Mouse (Mus musculus): ENCODE data around the gene Cntd1. TPM values are rescaled to one million over a fixed set of nuclear protein-coding genes. Genes with fewer than 3 reads are reported as not detected.
"Not testable (repeated sequence)": the region's sequence is repeated elsewhere in the genome, so short reads cannot be mapped to it uniquely, and the experiment has no call there.

The Cntd1 gene
- total RNA-seq, 2 experiments from 2014 or later: 0.23 to 0.26 TPM

DNA sequence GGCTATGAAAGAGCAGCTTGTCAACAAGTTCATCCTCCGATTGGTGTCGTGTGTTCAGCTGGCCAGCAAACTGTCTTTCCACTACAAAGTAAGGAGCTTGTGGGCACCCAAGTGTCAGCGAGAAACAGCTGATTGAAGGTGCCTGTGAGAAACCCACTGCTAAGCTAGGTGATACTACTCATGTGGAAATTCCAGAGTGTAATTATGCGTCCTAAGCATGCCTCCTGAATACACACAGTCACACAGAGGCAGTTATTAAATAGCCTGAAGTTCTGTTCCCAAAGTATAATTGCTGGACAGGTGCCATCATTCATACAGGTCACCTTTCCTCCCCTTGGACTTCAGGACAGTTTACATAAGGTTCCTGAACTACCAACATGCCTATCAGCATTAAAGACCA lies 5.0 kb downstream of the Cntd1 start:
- DNase-seq: no peak

DNA sequence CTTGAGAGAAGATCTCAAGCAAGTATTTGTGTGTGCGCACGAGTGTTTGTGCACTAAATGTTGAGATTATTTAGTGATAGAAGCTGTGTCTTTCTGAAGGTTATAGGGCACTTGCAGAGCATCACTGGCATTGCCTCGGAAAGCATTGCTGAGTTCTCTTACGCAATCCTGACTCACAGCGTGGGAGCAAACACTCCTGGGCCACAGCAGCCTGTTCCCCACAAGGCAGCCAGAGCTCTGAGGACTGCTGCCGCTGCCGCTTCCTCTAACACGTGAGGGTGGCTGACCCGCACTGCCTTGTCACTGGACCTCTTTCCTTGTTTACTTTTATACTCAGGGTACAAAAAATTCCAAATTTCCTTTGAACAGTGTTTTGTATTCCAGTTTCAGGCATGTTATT lies 8.5 kb downstream of the Cntd1 start:
- DNase-seq: peak; percentile 74 to 80

DNA sequence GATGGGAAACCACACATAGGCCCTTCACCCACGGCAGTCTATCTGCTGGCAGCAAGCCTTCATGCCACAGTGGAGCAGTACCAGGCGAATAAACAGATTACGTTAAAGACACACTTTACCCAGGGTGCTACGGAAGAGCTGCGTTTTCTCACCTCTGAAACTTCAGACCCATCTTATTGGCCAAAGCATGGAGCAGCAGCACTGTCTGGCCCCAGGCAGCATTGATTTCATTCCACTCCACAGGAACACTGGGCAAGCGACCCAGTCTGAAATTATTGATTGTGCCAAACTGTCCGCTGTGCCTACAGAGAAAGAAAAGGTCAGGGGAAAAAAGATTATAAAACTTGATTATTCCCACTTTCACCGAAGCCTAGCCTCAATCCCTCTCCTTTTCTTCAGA lies 12.4 kb downstream of the Cntd1 start:
- no peak for DNase-seq

DNA sequence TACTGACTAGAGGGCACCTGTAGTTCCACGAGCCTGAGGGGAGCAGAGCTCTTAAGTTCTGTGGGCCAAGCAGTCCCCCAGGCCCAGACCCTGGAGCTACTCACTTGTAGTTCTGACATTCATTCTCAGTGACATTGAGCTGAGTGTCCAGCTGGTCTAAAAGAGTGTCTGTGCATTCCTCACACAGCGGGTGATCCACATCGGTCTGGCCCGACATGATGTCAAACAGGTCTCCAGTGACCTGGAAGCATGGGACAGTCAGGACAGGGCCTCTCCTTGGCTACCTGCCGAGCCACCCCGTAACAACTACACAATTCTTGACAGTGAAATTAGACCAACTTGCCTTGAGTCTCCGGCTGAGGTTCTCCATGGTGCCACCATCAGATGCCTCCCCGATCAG lies 16.4 kb downstream of the Cntd1 start:
- DNase-seq: no peak

DNA sequence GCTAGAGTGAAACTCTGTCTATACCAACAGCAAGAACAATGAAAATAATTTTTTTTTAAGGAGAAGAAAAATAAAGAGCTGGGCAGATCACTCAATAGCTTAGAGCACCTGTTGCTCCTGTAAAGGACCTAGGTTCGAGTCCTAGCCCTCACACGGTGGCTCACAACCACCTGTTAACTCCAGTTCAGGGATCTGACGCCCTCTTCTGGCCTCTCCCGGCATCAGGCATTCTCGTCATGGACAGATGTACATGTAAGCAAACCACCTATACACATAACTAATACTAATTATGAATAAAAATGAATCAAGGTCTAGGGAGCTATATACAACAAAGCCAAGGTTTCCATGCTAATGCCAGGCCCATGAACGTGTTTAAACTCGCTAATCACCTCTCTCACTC lies 22.1 kb downstream of the Cntd1 start:
- no peak for DNase-seq

DNA sequence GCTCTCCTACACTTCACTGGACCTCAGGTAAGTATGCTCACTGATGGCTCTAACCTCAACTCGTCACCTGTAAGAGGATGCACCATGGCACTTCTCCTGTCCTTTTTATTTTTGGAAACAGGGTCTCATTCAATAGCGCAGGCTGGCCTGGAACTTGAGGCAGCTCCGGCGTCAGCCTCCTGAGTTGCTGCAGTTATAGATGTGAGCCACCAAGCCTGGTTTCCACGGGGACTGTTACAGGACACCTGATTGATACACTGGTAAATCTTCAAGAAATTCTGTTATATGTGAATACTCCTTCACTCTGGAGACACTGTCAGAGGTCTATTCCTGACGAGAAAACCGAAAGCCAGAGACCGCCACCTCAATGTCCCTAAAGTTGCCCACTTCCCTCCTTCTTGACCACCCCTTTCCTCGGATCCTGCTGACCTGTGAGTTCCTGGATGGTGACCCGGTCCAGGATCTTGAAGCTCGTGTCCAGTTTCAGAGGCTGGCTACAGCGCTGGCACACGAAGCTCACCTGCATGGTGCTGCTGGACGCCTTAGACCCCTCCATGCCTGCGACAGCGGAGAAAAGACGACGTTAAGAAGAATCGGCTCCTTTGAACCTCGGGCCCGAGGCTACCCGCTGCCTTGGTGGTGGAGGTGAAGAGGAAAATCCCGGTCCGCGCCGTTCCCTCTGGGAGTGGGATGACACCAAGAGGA lies 22.6 kb downstream of the Cntd1 start:
- DNase-seq: no peak

DNA sequence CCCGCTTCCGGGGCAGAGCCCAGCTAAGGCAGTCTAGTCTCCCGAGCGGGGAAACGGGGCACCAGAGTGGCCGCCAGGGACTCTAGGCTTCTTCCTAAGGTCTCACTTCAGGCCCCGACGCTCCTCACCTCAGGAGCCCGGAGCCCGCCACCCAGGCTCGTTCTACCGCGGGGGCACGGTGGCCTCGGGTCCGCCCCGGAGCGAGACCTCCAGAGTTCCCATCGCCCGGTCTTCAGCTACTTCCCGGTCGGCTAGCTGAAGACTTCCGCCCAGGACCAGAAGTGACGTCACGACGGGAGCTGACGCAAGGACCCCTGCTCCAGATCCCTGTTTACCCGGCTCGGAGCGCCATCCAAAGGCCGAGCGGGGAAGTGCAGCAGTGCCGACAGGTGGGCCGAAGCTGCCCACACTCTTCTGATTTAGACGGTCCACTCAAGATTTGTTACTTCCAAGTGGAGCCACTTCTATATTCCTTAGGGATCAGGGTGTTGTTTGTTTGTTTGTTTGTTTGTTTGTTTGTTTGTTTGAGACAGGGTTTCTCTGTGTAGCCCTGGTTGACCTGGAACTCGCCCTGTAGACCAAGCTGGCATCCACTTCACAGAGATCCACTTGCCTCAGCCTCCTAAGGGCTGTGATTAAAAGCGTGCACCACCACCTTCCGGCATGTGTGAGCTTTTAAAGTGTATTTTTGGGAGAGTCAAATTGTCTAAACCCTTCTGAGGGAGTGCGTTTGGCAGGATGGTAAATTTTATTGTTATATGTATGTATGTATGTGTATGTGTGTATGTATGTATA lies 23.4 kb downstream of the Cntd1 start, which contains the start of gene Becn1:
Gene Becn1, minus strand, starts transcription at position 283 of the 795 bp plus-strand sequence.
- peak; percentile 98 for DNase-seq

DNA sequence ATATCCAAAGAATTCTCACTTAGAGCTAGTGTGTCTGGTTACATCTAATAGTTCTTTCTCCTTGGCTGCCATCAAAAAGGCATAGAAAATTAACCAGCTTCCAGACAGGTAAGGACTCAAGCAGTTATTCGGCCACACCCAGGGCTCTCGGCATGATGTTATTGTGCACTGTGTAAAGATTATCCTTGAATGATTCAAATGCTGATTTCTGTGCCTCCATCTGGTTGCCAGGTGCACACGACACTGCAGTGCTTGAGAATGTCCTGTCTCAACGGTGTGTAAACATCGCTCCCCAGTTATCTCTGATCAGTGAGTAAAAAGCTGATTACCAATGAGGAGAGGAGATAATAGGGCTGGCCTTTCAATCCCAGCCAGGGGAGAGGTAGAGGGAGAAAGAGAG lies 28.9 kb downstream of the Cntd1 start:
- no peak for DNase-seq

DNA sequence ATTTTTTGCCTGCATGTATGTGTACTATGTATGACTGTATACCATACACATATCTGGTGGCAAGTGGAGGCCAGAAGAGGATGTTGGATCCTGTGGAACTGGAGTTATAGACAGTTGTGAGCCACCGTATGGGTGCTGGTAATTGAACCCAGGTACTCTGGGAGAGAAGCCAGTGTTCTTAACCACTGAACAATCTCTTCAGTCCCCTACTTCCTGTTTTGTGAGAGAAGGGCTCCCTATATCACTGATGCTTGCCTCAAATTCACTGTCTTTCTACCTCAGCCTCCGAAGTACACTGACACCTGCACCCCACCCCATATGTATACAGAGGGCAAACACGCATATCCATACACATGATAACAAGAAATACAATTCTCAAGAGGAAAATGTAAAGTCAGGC lies 32.3 kb downstream of the Cntd1 start:
- no peak for DNase-seq

DNA sequence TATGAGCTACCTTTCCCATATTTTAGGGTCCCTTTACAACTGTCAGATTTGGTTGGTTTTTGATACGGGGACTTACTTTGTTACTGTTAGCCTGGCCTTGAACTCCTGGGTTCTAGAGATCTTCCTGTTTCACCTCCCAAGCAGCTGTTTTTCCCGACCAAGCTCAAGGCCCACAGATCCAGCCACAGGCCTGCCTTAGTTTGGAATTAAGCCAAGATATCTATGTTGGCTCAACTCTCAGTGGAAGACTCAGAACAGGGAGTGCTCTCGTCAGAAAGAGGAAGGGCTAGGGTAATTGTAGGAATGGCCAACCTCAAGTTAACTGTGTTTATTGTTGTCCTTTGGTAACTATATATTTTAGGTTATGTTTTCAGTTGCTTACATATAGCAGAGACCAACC lies 33.3 kb downstream of the Cntd1 start:
- no peak for DNase-seq

DNA sequence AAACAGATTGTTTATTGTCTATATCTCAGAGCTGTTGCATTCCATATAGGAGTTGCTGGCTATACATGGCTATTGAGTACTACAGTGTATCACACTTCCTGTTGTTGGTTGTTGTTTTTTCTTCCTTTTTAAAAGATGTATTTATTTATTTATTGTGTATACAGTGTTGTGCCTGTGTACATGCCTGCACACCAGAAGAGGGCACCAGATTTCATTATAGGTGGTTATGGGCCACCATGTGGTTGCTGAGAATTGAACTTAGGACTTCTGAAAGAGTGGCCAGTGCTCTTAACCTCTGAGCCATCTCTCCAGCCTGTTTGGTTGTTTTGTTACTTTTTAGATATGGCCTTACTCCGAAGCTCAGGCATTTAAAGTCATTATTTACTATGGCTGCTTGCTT lies 35.8 kb downstream of the Cntd1 start:
- no peak for DNase-seq

DNA sequence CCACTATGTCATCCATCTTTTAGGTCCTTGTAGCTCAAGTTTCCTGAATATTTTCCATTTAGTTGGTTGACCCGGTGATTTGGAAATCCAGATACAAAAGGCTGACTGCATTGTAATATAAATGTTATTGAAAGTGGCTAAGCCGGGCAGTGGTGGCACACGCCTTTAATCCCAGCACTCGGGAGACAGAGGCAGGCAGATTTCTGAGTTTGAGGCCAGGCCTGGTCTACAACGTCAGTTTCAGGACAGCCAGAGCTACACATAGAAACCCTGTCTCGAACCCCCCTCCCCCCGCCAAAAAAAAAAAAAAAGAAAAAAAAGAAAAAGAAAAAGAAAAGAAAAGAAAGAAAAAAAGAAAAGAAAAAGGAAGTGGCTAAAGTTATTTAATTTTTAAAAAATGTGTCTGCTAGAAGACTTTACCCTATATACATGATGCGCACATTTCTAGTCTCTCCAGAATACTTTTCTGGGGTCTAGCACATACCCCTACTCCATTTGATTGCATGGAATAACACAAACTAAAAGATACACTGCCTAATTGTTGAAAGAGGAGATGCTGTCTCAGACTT lies 36.4 kb downstream of the Cntd1 start:
- DNase-seq: no peak

DNA sequence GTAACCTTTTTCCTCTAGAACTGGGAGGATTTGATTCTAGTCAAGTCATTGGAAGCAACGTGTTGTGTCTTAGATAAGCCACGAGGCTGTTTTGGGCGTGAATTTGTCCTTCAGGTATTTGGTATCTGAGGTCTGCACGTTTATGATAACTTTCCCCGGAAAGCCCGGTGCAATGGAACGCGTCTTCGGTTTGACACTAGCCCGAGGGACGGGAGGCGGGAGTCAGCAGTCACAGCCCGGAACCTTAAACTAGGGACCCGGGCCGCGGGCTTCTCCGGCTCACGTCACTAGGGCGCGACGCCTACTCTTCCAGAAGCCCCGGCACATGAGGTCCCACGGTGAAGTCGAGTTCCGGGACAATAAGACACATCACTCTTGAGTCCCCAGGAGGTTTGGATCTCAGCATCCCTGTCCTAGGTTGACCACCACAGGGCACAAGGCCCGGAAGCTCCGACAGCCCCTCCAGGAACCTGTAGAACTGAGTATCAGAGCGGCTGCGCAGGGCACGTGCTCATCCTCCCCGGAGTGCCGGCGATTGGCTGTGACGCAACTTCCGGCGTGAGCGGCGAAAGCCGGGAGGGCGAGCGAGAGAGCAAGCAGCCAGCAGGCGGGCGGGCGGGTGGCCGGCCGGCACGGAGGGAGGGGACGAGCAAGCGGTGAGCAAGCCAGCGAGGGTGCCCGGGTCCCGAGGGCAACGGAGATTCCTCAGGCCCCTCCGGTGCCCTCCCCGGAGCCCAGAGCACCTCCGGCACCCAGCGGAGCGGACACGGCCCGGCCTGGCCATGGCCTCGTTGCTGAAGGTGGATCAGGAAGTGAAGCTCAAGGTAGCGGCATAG lies 37.1 kb downstream of the Cntd1 start, which contains the start of gene Psme3:
Gene Psme3, plus strand, starts transcription at position 549 of the 836 bp plus-strand sequence.
- peak; percentile 95 to 96 for DNase-seq

DNA sequence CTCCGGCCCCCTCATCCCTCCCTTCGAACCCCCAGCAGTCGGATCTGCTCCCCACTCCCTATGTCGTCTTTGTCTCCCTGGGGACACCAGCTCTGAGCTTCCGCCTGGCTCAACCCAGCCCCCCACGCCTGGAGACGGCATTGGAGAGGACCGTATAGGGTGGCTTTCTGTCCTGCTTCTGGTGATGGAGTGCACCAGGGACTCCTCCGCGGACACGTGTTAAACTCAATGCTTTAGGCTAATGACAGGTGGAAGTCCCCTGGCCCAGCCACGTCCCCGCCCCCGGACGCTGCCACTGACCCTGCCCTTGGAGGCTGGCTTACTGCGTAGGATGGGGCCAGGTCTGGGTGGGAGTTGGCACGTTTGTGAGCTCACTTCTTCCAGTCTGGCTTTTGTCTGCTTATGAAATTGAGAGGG lies 37.7 kb downstream of the Cntd1 start:
- peak; percentile 43 to 57 for DNase-seq

DNA sequence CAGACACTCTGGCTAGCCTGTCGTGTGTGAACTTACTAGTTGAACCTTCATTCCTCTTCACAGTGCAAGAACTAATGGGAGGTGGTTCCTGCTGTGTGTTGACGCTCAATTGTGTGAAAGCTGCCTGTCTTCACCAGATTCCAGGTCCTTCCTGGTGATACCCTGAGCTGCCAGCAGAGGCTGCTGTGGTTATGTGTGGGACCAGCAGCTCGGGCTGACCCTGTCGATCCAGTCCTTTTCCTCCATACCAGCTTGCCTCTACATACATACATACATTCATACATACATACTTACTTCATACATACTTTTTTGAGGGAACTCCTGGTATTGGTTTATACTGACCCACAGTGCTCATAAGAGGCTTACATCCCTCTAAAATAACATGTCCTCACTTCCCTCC lies 44.8 kb downstream of the Cntd1 start:
- peak; percentile 73 to 84 for DNase-seq

DNA sequence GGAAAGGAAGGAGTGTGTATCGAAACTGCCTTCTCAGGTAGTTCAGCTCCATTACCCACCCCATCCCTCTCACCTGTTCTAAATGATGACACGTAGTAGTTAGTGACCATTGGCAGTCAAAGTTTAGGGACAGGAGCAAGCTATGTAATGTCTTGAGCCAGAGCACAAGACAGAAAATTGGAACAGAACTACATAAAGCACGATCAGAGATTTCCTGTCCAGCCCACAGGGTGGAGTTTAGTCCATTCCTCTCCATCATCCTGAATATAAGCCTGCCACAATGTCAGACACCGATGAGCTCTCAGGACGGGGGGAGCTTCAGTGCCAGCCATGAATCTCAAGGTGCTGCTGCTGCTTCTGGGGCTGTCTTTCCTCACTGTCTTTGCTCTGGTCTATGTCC lies 46.0 kb downstream of the Cntd1 start, which contains the start of gene Aoc2:
Gene Aoc2, plus strand, starts transcription at position 301 of the 400 bp plus-strand sequence.
- no peak for DNase-seq

DNA sequence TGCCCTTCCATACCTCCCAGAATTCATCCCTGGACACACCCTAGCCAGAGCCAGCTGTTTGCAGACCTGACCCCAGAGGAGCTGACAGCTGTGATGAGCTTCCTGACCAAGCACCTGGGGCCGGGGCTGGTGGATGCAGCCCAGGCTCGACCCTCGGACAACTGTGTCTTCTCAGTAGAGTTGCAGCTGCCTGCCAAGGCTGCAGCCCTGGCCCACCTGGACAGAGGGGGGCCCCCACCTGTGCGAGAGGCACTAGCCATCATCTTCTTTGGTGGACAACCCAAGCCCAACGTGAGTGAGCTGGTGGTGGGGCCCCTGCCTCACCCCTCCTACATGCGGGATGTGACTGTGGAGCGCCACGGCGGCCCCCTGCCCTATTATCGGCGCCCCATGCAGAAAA lies 46.4 kb downstream of the Cntd1 start:
- DNase-seq: not testable (repeated sequence)

DNA sequence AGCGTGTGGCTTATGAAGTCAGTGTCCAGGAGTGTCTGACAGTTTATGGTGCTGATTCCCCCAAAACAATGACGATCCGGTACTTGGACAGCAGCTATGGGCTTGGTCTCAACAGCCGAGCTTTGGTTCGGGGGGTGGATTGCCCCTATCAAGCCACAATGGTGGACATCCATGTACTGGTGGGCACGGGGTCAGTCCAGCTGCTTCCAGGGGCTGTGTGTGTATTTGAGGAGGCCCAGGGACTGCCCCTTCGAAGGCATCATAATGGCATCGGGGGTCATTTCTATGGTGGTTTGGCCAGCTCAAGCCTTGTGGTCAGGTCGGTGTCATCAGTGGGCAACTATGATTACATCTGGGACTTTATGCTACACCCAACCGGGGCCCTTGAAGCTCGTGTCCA lies 47.3 kb downstream of the Cntd1 start:
- no peak for DNase-seq

DNA sequence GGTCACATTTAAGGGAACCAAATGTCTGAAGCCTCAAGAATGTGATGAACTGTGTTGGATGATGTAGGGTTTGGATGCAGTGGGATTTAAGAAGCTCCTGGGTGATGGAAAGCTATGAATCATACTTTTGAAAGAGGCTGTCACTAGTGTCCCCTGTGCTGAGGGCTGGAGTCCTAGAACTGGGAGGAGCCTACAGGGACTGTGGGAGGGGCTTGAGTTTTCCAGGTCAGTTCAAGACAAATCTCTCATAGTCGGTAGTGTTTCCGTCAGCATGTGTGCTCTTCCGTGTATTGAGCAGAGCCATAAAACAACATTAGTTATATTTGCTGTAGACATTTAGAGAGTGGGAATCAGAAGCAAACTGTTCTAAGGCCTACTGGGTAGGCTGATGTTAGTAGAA lies 48.5 kb downstream of the Cntd1 start:
- DNase-seq: no peak

DNA sequence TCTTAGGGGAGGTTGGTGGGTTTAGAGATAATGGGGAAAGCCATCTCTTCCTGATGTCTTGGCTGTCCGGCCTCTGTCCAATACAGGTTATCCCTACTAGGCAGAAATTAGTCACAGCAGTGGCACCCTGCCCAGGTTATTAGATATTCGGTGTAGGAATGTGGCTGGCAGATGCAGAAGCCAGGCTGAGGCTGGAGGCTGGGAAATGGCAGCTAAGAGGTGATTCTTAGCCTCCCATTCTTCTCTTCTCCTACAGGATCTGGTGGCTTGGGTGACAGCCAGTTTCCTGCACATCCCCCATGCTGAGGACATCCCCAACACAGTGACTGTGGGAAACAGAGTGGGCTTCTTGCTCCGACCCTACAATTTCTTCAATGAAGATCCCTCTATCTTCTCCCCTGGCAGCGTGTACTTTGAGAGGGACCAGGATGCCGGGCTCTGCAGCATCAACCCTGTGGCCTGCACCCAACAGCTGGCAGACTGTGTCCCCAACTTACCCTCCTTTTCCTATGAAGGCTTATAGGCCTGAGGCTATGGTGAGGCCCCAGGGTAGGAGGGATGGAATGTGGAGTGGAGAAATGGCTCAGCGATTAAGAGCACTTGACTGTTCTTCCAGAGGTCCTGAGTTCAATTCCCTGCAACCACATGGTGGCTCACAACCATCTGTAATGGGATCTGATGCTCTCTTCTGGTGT lies 50.3 kb downstream of the Cntd1 start:
- DNase-seq: peak; percentile 73 to 75

DNA sequence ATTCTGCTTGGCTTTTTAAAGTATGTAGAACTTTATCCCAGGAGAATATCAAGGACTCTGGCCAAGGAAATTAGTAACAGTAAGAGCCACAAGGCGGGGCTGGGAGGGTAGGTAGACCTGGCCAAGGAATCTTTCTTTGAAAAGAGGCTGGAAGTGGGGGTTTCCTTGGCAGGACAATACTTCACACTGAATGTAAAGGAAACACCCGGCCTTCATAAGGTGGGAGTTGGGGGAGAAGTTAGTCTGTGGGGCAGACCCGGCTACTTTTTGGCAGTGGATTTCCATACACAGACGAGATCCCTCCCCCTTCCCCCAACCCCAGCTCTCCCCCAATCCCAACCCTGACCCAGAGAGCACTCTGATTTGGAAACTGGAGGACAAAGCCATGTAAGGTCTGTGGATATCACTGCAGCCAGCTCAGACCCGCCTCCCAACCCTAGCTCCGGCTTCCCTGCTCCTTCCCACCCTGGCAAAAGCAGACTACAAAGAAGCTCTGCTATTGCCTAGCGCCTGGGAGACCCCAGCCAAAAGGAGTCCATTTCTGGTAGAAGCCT lies 51.6 kb downstream of the Cntd1 start, which contains the start of gene Aoc3:
Gene Aoc3, plus strand, starts transcription at position 235 of the 554 bp plus-strand sequence.
- DNase-seq: no peak
